8 mouse cellular contexts compared by ENCODE assay signal in the genomic region with DNA sequence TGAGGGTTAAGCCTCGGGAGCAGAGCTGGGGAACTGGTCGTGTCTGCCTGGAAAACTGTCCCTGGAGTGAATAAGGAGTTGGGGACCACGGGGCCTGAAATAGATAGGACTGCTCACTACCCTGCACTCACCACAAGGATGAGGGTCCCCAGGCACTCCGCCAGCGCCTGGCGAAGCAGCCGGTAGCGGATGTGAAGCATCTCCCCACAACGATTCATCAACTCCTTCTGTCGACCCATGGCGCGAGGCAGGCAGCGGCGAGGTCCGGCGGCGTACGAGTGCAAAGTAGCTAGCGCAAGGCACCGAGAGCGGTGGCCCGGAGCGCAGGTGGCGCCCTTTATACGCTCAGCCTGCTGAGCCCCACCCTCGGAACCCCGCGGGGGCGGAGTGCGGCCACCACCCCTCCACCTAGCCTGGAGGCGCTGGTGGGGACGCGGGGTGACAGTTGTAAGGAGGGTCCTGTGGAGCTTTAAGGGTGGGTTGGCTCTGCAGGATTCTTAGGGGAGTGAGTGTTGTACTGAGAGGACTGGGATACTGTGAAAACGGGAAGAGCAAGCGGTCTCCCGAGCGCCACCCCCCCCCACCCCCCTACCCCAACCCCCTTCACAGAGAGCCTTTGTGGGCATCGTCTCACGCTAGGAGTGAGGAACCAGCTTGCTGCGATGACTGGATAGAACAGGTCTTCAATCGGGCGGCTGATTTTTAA. TPM values are rescaled to one million over a fixed set of nuclear protein-coding genes. Genes with fewer than 3 reads are reported as not detected.
DNase-seq lines count a peak whose midpoint lies in the region; ATAC-seq lines count a peak whose summit lies in the region.

A gene (minus strand): TSS at position 313 of the 706 bp plus-strand sequence.

- H3K9me3 ChIP-seq in hindbrain, embryonic 13.5 days: no peaks in the 10 kb centered on the region
- no peaks in the 10 kb centered on the region for H3K9me3 ChIP-seq in limb, embryonic 15.5 days
- H3K9me3 ChIP-seq in midbrain, embryonic 14.5 days (ENCODE audit: control insufficient read depth, low read length): no peaks in the 10 kb centered on the region

- H3K4me1 ChIP-seq in hindbrain, embryonic 13.5 days (replicated peaks): peaks cover 12% of the 10 kb centered on the region
- peaks cover 29% of the 10 kb centered on the region for H3K4me1 ChIP-seq in limb, embryonic 15.5 days
- H3K4me1 ChIP-seq in midbrain, embryonic 14.5 days (ENCODE audit: control insufficient read depth, insufficient read depth, low read length): peaks cover 8% of the 10 kb centered on the region; the same call in 1 of the 2 replicates

- H3K36me3 ChIP-seq in hindbrain, embryonic 13.5 days: no peaks in the 10 kb centered on the region
- no peaks in the 10 kb centered on the region for H3K36me3 ChIP-seq in limb, embryonic 15.5 days
- no peaks in the 10 kb centered on the region for H3K36me3 ChIP-seq in midbrain, embryonic 14.5 days (ENCODE audit: control insufficient read depth, insufficient read depth, low read length)

- peak within 1 kb of the TSS; percentile 52 for H3K4me3 ChIP-seq in hindbrain, embryonic 13.5 days
- H3K4me3 ChIP-seq in limb, embryonic 15.5 days: peak within 1 kb of the TSS; percentile 43
- peak within 1 kb of the TSS; percentile 41 for H3K4me3 ChIP-seq in midbrain, embryonic 14.5 days (replicated peaks; ENCODE audit: low read depth, low read length)

- peak within 1 kb of the TSS; percentile 90 for H3K4me2 ChIP-seq in hindbrain, embryonic 13.5 days
- peak within 1 kb of the TSS; percentile 91 for H3K4me2 ChIP-seq in limb, embryonic 15.5 days
- H3K4me2 ChIP-seq in midbrain, embryonic 14.5 days (ENCODE audit: low read length): peak within 1 kb of the TSS; percentile 91

- peaks cover 45% of the 10 kb centered on the region for H3K27me3 ChIP-seq in hindbrain, embryonic 13.5 days
- peaks cover 25% of the 10 kb centered on the region for H3K27me3 ChIP-seq in limb, embryonic 15.5 days
- H3K27me3 ChIP-seq in midbrain, embryonic 14.5 days (ENCODE audit: control insufficient read depth, insufficient read depth, low read length): peaks cover 20% of the 10 kb centered on the region

- peak; percentile 71 for ATAC-seq in hindbrain, embryonic 13.5 days (ENCODE audit: low FRiP score)
- no peak for ATAC-seq in limb, embryonic 15.5 days (ENCODE audit: insufficient number of reproducible peaks, low FRiP score, low TSS enrichment, low read depth)
- ATAC-seq in midbrain, embryonic 14.5 days (ENCODE audit: low FRiP score, low TSS enrichment): peak; percentile 22; the same call in 1 of the 2 replicates

- WGBS in hindbrain, embryonic 13.5 days: under 1% methylated on average over 42 of the region's 42 CpGs
- WGBS in limb, embryonic 15.5 days: under 1% methylated on average over 42 of the region's 42 CpGs
- WGBS in midbrain, embryonic 14.5 days: 1% methylated on average over 42 of the region's 42 CpGs

- peak; percentile 21 to 30 for DNase-seq in layer of hippocampus, postnatal 10 days (ENCODE audit: low spot score in 2 of 2)
- no peak for DNase-seq in layer of hippocampus, adult 9-10 months (ENCODE audit: low spot score)
- DNase-seq in embryo, embryonic 9.5 days (ENCODE audit: extremely low spot score): peak; percentile 49
- DNase-seq in midbrain, embryonic 14.5 days: peak; percentile 65
- peak; percentile 40 to 52 for DNase-seq in thymus, postnatal 10 days (ENCODE audit: low spot score in 2 of 2)
- no peak for DNase-seq in testis, postnatal 14 days (ENCODE audit: low spot score)

- peak within 1 kb of the TSS; percentile 75 for H3K9ac ChIP-seq in hindbrain, embryonic 13.5 days
- H3K9ac ChIP-seq in limb, embryonic 15.5 days: no peak within 1 kb of the TSS
- peak within 1 kb of the TSS; percentile 60 for H3K9ac ChIP-seq in midbrain, embryonic 14.5 days (replicated peaks; ENCODE audit: low read length)

- no peak within 1 kb of the TSS for H3K27ac ChIP-seq in hindbrain, embryonic 13.5 days
- no peak within 1 kb of the TSS for H3K27ac ChIP-seq in limb, embryonic 15.5 days
- no peak within 1 kb of the TSS for H3K27ac ChIP-seq in midbrain, embryonic 14.5 days (replicated peaks; ENCODE audit: low read depth, low read length)

RNA-seq across cellular contexts. Expression of the gene that starts here (rescaled TPM):
- total RNA-seq in layer of hippocampus, postnatal 10 days (2021): under 1 TPM in 1 of 2 experiments, not detected in 1; 0.67 TPM
- polyA plus RNA-seq in hindbrain, embryonic 13.5 days (2015; fragmentation: Nextera tagmentation; extraction: Ambion mirVana): 0.18 TPM in 1 of 2 replicates, not detected in the other
- 82.8 and 104 TPM in 2 replicates for polyA plus RNA-seq in limb, embryonic 15.5 days (2015; fragmentation: Nextera tagmentation; extraction: Ambion mirVana)
- 0.22 TPM in 1 of 2 replicates, not detected in the other for polyA plus RNA-seq in midbrain, embryonic 14.5 days (2014; fragmentation: Nextera tagmentation; extraction: Ambion mirVana)

Comparison
In these comparisons a context has a peak if more than half of its experiments do, and no peak if none do; other contexts are left out.
1. RNA of the gene that starts here (polyA plus RNA-seq): 82.8 to 104 TPM in limb, embryonic 15.5 days; 0.18 TPM in hindbrain, embryonic 13.5 days and 0.22 TPM in midbrain, embryonic 14.5 days; every median in the first group is over 10 times any median in the second.
2. Peak in DNase-seq in layer of hippocampus, postnatal 10 days; RNA of the gene not detected or under 1 TPM.
3. Peak in ATAC-seq, H3K4me3 ChIP-seq, H3K9ac ChIP-seq and H3K4me2 ChIP-seq in hindbrain, embryonic 13.5 days; RNA of the gene not detected or under 1 TPM.
4. Peak in DNase-seq, ATAC-seq, H3K4me3 ChIP-seq, H3K9ac ChIP-seq and H3K4me2 ChIP-seq in midbrain, embryonic 14.5 days; RNA of the gene not detected or under 1 TPM.
5. DNase-seq: peak in embryo, embryonic 9.5 days (single experiment) and thymus, postnatal 10 days (2 of 2); none in layer of hippocampus, adult 9-10 months (single experiment) and testis, postnatal 14 days (single experiment).
6. Peak in every context shown above with its lines, with median percentiles within 50 percentile points of each other: H3K4me2 ChIP-seq and H3K4me3 ChIP-seq.